ENCODE assay signal across 21 mouse cellular contexts in genomic region chr11:51679466-51679865, GRCm38 (mm10). TPM values are rescaled to one million over a fixed set of nuclear protein-coding genes. Genes with fewer than 3 reads are reported as not detected.
DNase-seq lines count a peak whose midpoint lies in the region; ATAC-seq lines count a peak whose summit lies in the region.
"Had no signal": no experiment of that assay in that cellular context is flagged by ENCODE, and none has a peak within 500 bp of the region (broad histone marks: within the 10 kb centered on the region; RNA-seq: fewer than 3 reads in every experiment).

No protein-coding gene starts in this region.

- no peak for ATAC-seq in heart, embryonic 11.5 days (replicated peaks; ENCODE audit: insufficient number of reproducible peaks, low FRiP score, low TSS enrichment)
- ATAC-seq: activated CD4-positive, CD25-positive, alpha-beta regulatory T cell, adult 4 months; CD4-positive, CD25-positive, alpha-beta regulatory T cell, adult 4 months; Patski had no signal

- no peak overlapping the region for H3K4me3 ChIP-seq in heart, embryonic 11.5 days (ENCODE audit: low read depth, low read length)
- no peak overlapping the region for H3K4me3 ChIP-seq in heart, embryonic 10.5 days

- no peak overlapping the region for H3K4me2 ChIP-seq in heart, embryonic 11.5 days

- DNase-seq in heart, adult 11 months, result peak; percentile 76
- DNase-seq in heart, embryonic 10.5 days (ENCODE audit: low spot score), result peak; percentile 52
- no peak for DNase-seq in heart, adult 9 months (ENCODE audit: low spot score in 2 of 2)
- peak; percentile 31 for DNase-seq in testis, postnatal 10 days (ENCODE audit: low spot score)
- no peak for DNase-seq in testis, postnatal 14 days (ENCODE audit: low spot score)
- DNase-seq: adrenal gland, adult 2 months; adrenal gland, adult 8-10 months; adrenal gland, postnatal 10 days; adrenal gland, postnatal 14 days; adrenal gland, postnatal 25 days; adrenal gland, postnatal 36 days; B cell, adult 2 months; cerebellum, adult 11 months; cerebellum, adult 11-12 months; cerebellum, adult 18-20 months had no signal

- WGBS in heart, embryonic 11.5 days (ENCODE audit: insufficient replicate concordance), result 61% methylated on average over 3 of the region's 3 CpGs
- 69% methylated on average over 3 of the region's 3 CpGs for WGBS in heart, embryonic 10.5 days

- H3K9me3 ChIP-seq in heart, embryonic 11.5 days (replicated peaks; ENCODE audit: control insufficient read depth, low read length), result no peaks in the 10 kb centered on the region
- H3K9me3 ChIP-seq in heart, embryonic 10.5 days, result no peaks in the 10 kb centered on the region
- H3K9me3 ChIP-seq: G1E had no signal

- no peaks in the 10 kb centered on the region for H3K4me1 ChIP-seq in heart, embryonic 11.5 days (ENCODE audit: control insufficient read depth, insufficient read depth, low read length)
- no peaks in the 10 kb centered on the region for H3K4me1 ChIP-seq in heart, embryonic 10.5 days

- H3K27ac ChIP-seq in heart, embryonic 11.5 days (ENCODE audit: low read depth, low read length), result no peak overlapping the region
- H3K27ac ChIP-seq in heart, embryonic 10.5 days, result no peak overlapping the region

- H3K27me3 ChIP-seq in heart, embryonic 11.5 days (ENCODE audit: control insufficient read depth, insufficient read depth, low read length), result no peaks in the 10 kb centered on the region
- no peaks in the 10 kb centered on the region for H3K27me3 ChIP-seq in heart, embryonic 10.5 days (ENCODE audit: insufficient read depth, poor library complexity, severe bottlenecking)
- H3K27me3 ChIP-seq: CH12.LX, Patski had no signal

- H3K36me3 ChIP-seq in heart, embryonic 11.5 days (ENCODE audit: control insufficient read depth, insufficient read depth, low read length), result no peaks in the 10 kb centered on the region
- H3K36me3 ChIP-seq in heart, embryonic 10.5 days, result no peaks in the 10 kb centered on the region

- H3K9ac ChIP-seq in heart, embryonic 11.5 days (ENCODE audit: low read depth, low read length), result no peak overlapping the region

RNA-seq across cellular contexts. Expression of gene 0610009B22Rik, which starts 9.2 kb away (rescaled TPM):
- 69.5 and 72.7 TPM in 2 replicates for polyA plus RNA-seq in heart, embryonic 11.5 days (2014; fragmentation: Nextera tagmentation; extraction: Ambion mirVana)
- polyA plus RNA-seq in heart, embryonic 10.5 days (2016; fragmentation: Nextera tagmentation; extraction: Ambion mirVana), result 61.4 and 67.7 TPM in 2 replicates

RNA-seq across cellular contexts. Expression of gene D930048N14Rik, which starts 28.7 kb away (rescaled TPM):
- 0.59 and 0.97 TPM in 2 replicates for polyA plus RNA-seq in heart, embryonic 11.5 days (2014; fragmentation: Nextera tagmentation; extraction: Ambion mirVana)
- polyA plus RNA-seq in heart, embryonic 10.5 days (2016; fragmentation: Nextera tagmentation; extraction: Ambion mirVana), result 0.78 and 1.6 TPM in 2 replicates
- polyA plus RNA-seq: G1E had no signal

RNA-seq across cellular contexts. Expression of gene N4bp3, which starts 28.8 kb away (rescaled TPM):
- polyA plus RNA-seq in heart, embryonic 11.5 days (2014; fragmentation: Nextera tagmentation; extraction: Ambion mirVana), result 4.2 and 6.4 TPM in 2 replicates
- 6.9 and 12.0 TPM in 2 replicates for polyA plus RNA-seq in heart, embryonic 10.5 days (2016; fragmentation: Nextera tagmentation; extraction: Ambion mirVana)

RNA-seq across cellular contexts. Expression of gene Rmnd5b, which starts 43.8 kb away (rescaled TPM):
- polyA plus RNA-seq in heart, embryonic 11.5 days (2014; fragmentation: Nextera tagmentation; extraction: Ambion mirVana), result 29.7 and 32.2 TPM in 2 replicates
- polyA plus RNA-seq in heart, embryonic 10.5 days (2016; fragmentation: Nextera tagmentation; extraction: Ambion mirVana), result 34.3 and 37.9 TPM in 2 replicates

RNA-seq across cellular contexts. Expression of gene Nhp2, which starts 59.9 kb away (rescaled TPM):
- polyA plus RNA-seq in heart, embryonic 11.5 days (2014; fragmentation: Nextera tagmentation; extraction: Ambion mirVana), result 114 and 131 TPM in 2 replicates
- polyA plus RNA-seq in heart, embryonic 10.5 days (2016; fragmentation: Nextera tagmentation; extraction: Ambion mirVana), result 154 and 210 TPM in 2 replicates

Comparison
In these comparisons a context has a peak if more than half of its experiments do, and no peak if none do; other contexts are left out.
1. DNase-seq: peak in heart, adult 11 months (single experiment), heart, embryonic 10.5 days (single experiment) and testis, postnatal 10 days (single experiment); none in heart, adult 9 months (0 of 2) and testis, postnatal 14 days (single experiment).